Mouse (Mus musculus) urinary bladder, adult 2 months (tissue): ENCODE results near the gene Gm20696. TPM values are rescaled to one million over a fixed set of nuclear protein-coding genes. Genes with fewer than 3 reads are reported as not detected.

Experiments
- DNase-seq: peaks from one replicate; pipeline ENCODE4 v3.0.0; 2022; ENCODE audit warnings: low spot score
- polyA plus RNA-seq: library from polyadenylated mRNA; depleted of rRNA; stranded (reverse); fragments of >200 nt; gene quantifications from 2 replicates; pipeline ENCODE4 v1.2.3, GENCODE M21; 2012

Gm20696 gene
- polyA plus RNA-seq, 1 experiment, result 1.2 TPM

- DNase-seq, result no peak
Measured at GRCm38 (mm10) chr6:99439214-99439877, 227.3 kb downstream of the Gm20696 start.

GRCm38 (mm10) chr6:99436371-99436770 is 230.2 kb downstream of the Gm20696 start:
- DNase-seq, result no peak

DNA sequence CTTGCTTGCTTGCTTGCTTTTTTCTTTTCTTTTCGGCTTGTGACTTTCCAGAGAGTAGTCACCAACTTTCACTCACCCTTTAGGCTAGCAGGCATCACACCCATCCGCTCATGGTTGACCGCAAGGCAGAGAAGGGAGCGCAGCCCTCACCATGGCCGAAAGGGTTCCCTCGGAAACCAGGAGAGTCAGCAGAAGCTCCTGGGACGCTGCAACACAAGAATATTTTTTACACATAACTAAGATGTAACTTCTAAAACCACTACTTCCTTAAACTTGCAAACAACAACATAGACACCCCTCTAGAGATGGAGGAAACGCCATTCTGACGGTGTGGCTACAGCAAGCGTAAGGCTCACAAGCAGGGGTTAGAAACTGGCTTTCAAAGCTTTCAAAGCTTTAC is 231.5 kb downstream of the Gm20696 start:
- no peak for DNase-seq

DNA sequence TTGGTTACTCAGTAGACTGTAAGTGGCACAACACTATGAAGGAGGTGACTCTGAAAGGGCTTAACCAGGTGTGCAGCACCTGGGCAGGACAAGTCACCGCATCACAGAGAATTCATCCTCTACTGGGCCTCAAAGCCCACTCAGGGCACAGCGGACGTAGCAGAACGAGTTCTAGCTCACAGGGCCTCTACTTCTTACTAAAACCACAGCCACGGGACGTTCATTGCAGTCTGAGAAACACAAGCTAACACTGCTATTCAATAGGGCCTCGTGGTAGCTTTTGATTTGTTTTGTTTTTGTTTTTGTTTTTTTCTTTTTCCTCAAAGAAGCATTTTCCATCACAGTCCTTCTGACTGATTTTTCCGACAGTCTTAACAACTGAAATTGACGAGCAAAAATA is 233.6 kb downstream of the Gm20696 start:
- DNase-seq, result no peak

DNA sequence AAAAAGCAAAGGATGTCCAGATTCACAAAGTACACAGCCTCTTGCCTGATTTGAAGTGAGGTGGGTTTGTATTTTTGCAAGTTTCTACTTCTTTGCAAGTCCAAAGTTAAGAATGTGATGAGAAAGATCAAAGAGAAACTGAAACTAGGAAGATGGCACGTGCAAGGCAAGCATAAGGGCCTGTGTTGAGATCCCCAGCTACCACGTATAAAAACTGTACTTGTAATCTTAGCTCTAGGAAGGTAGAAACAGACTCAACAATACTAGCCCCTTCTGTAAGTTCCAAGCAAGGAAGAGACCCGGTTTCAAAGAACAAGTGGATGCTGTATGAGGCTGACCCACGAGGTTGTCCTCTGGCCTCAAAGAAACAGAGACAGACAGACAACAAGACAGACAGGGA is 234.7 kb downstream of the Gm20696 start:
- no peak for DNase-seq

- DNase-seq, result no peak
Measured at GRCm38 (mm10) chr6:99430560-99430959, 236.0 kb downstream of the Gm20696 start.

DNA sequence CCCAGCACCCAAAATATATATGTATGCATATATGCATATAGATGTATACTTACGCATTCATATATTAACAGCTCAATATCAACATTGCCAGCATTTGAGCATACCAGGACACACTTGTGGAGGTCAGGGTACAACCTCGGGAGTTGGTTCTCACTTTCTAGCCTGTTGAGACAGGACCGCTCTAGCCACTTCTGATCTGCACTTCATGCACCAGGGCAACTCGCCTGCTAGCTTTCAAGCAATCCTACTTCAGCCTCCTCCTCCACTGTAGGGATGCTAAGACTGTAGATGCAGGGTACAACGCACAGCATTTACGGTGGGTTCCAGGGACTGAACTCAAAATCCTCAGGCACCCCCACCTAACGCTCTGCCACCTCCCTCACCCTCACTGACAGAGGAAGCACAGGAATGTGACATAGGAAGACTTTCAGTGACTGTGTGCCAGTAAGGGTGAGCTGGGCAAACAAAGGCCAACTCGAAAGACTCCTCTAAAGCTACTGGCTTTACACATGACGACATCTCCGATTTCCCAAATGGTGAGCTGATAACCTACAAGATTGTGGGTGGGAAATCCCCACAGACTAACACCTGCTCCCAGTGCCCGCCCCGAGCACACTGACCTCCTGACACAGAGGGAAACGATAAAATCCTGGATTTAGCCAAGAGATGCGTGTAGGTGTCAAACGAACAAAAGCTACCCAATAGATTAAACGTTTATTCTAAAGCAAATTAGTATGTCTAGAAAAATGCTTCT is 237.0 kb downstream of the Gm20696 start:
- no peak for DNase-seq

DNA sequence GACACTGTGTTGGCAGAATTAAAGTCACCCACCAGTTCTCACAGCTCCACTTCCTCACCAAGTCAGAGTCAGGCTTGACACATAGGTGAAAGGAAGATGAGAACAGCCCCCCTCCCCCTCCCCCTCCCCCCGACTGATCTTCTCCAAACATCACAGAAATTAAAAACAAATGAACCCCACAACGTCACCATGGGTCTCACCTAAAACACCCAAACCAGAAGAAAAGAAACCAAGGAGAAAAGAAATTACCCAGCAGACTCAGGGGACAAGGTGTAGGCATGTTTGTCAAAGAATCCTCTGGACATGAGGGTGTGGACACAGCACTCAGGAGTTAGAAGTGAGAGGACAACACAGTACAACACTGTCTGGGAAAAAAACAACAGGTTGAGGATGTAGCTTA is 237.6 kb downstream of the Gm20696 start:
- no peak for DNase-seq

- no peak for DNase-seq
Measured at GRCm38 (mm10) chr6:99427301-99427700, 239.3 kb downstream of the Gm20696 start.

GRCm38 (mm10) chr6:99425044-99425443 is 241.6 kb downstream of the Gm20696 start:
- DNase-seq, result no peak

DNA sequence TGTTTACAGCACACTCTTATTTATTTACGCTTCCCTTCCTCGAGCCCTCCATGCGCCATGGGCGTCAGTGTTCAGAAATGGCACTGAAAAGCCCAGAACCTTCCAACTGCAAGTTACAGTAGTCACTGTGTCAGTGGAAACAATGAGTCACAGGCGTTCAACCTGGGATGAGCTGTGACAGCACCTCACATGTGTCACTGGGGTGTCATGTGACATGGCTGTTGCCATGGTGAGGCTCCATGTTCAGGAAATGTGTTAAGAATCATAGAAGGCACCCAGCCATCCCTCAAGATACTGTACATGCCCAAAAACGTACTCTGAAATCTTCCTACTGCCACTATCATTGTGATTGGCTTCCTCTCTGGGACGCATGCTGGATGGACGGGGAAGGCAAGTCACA is 245.9 kb downstream of the Gm20696 start:
- DNase-seq, result no peak

DNA sequence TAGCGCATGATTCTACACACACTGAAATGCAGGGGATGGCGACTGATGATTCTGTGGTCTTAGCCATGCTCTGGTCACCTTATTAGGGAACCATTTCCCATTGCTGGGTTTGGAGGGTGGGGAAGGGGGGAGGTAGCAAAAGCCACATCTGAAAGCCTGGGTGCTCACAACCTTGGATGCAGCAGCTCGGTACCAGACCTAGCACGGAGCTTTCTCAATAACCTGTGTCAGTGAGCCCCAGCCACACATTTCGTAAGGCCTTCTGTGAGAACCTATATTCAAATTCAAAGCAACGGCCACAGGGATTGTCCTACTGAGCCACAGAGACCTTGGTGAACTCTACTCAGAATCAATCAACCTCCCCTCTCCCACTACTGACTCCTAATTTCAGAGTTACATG is 254.0 kb downstream of the Gm20696 start:
- DNase-seq, result no peak

GRCm38 (mm10) chr6:99409602-99410001 is 257.0 kb downstream of the Gm20696 start:
- DNase-seq, result no peak

GRCm38 (mm10) chr6:99408880-99409279 is 257.7 kb downstream of the Gm20696 start:
- DNase-seq, result no peak

- no peak for DNase-seq
Measured at GRCm38 (mm10) chr6:99403755-99404390, 262.7 kb downstream of the Gm20696 start.

- no peak for DNase-seq
Measured at GRCm38 (mm10) chr6:99402941-99403340, 263.7 kb downstream of the Gm20696 start.

DNA sequence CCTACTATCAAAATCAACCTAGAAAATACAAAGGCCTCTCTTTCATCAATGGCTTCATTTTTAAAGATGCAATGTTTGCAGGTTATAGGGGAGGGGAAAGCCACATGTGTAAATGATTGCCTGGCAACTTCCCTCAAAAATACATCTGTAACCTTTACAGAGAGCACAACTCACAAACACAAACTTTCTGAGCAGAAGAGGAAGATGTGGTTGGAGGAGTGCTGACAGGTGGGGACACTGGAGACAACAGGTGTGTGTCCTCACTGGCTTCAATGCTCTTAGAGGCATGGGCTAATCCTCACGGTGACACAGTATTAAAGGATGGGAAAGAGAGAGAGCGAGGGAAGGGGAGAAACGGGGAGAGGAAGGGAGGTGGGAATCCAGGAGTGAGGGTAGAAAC is 264.2 kb downstream of the Gm20696 start:
- no peak for DNase-seq

DNA sequence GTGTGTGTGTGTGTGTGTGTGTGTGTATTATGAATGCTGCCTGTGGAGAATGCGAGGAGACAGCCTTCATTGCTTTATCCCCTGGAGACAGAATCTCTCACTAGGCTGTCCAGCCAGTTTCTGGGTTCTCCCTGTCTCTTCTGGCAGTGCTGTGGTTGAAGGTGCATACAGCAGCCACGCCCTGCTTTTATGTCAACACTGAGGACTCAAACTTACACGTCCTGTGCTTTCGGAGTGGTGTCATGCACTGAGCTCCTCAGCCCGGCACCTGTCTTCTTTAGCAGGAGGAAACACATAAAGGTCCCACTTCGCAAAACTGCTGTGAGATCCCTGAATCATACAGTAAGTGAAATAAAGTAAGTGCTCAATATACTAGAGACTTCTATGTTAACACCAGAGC is 264.8 kb downstream of the Gm20696 start:
- no peak for DNase-seq

DNA sequence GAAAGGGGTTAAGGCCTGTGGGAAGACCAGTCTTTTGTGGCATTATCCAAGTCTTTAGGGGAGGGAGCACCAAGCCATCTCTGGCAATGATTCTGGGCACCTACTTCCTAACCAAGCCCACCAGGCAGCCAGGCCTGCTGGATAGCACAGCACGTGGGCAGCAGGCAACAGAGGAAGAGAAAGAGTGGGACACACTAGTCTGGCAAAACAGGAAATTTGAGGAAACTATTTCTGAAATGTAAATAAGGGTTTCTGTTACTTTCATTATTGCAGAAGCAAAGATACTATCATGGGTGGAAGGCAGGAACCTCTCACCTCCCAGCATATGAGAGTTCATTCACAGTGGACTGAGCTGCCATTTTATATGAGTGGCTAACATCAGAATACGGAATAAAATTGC is 265.4 kb downstream of the Gm20696 start:
- no peak for DNase-seq

GRCm38 (mm10) chr6:99395745-99396144 is 270.9 kb downstream of the Gm20696 start:
- no peak for DNase-seq

GRCm38 (mm10) chr6:99394801-99395200 is 271.8 kb downstream of the Gm20696 start:
- DNase-seq, result no peak

DNA sequence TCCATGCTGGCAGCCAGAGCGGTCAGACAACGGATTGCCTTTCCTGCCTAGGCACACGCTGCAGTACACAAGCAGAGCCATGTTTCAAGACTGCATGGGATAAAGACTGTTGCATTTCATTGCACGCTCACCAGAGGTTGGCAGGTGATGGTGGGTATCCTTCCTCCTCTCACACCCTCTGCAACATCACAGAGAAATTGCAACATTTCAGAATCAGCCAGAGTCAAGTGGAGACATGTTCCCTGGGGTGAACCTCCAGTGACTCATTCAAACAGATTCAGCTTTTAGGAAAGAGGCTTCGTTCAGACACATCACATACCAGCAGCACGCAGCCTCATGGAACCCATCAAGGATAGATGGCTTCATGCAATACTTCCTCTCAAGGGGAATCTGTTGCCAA is 274.1 kb downstream of the Gm20696 start:
- DNase-seq, result no peak
